Mouse (Mus musculus): ENCODE results near the gene Gale.

Gale gene

DNA sequence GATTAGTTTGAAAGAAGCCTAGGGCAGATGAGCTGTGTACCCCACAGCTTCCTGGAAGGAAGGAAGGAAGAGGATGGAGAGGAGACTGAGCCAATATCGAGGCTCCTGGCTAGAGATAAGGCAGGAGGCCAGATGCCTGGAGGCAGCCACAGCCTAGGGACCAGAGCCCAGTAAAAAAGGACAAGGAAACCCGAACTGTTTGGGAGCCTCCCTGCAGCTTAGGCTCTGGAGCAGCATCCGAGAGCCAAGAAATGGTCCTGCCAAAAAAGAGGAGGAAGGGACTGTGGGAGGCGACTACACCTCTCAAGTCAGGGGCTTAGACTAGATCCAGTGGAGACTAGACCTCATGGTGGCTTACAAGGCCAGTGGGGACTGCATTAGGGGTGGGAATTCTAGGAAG, 20.1 kb upstream of the Gale start:
- peak; percentile 33 for DNase-seq (ENCODE audit: low read depth, low spot score)

DNA sequence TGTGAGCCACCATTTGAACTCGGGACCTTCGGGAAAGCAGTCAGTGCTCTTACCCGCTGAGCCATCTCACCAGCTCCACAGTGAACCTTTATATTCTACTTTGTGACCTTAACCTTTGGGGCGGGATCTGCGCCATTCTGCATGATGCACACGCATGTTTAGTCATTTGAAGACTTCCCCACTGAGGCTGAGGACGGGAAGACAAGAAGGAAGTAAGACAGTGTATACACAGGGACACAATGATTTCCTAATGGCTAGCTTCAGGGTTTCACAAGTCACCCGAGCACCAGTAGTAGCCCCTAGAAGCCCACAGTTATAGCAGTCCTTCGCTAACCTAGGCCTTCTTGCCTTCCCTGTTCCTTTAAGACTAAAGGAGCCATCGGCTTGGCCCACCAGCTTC, 17.8 kb upstream of the Gale start:
- no peak for DNase-seq (ENCODE audit: low read depth, low spot score)

DNA sequence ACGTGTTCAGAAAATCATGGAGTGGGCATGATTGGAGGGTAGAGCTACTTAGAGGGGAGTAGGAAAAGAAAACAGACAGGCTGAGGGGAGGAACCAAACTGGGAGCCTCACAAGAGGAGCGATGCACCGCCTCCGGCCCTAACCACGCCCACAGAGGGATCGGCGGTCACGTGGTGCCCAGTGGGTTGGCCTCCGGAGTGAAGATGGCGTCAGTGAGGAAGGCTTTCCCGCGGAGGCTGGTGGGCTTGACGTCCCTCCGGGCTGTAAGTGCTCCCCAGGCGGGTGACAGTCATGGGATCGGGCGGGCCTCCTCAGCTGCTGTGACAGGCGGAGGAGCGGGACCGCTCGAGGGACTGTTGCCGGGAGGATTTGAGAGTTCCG, 17.3 kb upstream of the Gale start, which contains the start of gene Hmgcl:
Gene Hmgcl (plus strand): TSS at position 171 of the 381 bp plus-strand sequence.
- peak; percentile 96 for DNase-seq (ENCODE audit: low read depth, low spot score)

DNA sequence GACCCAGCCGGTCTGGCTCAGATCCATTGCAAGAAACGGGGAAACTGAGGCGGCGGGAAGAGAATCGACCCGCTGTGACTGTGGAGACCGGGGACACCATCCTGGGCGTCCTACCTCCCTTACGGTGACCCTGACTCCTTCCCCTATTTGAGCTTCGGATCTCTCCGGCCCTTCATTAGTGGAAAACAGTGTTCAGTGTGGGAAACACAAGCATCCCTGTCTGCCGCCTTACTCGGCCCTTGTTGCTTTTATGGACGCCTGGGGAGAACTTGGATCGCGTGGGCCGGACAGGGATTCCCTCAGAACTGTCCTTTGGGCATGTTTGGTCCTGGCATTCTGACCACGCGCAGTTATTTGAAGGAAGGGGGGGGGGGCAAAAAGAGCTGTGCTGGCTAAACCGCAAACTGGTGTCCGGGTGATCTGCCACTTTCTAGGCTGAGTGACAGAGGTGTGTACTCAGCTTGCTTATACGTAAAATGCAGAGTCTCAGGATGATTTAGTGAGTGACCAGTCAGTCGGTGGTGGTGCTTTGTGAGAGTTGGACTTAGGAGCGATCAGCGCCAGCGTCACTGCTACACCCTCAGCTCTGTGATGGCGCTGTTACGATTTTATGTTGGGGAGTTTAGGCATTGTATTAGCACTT, 16.7 kb upstream of the Gale start:
- peak; percentile 73 for DNase-seq (ENCODE audit: low read depth, low spot score)

DNA sequence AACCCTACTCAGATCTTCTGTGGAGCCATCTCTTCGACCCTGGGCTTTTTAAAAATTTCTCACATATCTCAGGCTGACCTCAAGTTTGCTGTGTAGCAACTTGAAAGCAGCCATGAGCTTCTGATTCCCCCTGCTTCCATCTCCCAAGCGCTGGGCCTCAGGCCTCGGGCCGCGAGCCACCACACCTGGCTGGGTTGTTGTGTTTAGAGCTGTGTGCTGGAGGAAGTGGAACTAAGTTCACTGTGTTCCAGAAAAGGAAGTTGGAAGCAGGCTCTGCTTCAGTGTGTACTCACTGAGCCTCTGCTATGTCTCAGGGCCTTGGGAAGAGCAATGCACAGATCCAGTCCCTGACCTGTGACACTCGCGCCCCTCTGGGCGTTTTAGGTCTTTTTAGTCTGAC, 15.4 kb upstream of the Gale start:
- DNase-seq (ENCODE audit: low read depth, low spot score): no peak

DNA sequence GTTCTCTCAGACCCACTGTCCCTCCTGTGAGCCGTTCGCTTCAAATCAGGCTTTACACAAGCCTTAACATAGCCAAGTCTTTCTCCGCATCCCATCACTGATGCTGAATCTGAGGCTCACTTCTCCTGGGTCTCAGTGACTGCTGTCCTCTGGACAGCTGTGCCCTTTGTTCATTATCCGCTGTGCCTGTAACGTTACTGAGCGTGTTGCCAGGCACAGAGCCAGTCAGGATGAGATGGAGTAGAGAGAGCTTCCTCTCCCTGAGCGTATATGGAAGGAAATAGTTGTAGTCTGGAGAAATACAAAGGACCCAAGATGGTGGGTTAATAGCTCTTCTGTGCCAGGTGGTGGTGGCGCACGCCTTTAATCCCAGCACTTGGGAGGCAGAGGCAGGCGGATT, 14.1 kb upstream of the Gale start:
- peak; percentile 84 for DNase-seq (ENCODE audit: low read depth, low spot score)

DNA sequence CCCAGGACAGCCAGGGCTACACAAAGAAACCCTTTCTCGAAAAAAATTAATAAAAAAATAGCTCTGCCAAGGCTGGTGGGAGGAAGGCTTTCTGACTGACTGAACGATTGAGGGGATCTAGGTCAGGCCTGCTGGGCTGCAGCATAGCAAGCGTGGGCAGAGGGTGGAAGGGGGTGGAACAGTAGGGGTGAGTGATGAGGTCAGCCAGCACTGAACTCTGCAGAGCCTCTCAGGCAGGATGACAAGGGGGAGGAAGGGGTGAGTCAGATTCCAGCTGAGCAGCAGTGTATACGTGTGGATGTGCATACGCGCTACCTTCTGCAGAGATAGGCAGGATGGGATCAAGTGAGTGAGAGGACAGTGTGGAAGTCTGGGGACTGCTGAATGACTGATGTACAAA, 13.6 kb upstream of the Gale start:
- DNase-seq (ENCODE audit: low read depth, low spot score): peak; percentile 97

DNA sequence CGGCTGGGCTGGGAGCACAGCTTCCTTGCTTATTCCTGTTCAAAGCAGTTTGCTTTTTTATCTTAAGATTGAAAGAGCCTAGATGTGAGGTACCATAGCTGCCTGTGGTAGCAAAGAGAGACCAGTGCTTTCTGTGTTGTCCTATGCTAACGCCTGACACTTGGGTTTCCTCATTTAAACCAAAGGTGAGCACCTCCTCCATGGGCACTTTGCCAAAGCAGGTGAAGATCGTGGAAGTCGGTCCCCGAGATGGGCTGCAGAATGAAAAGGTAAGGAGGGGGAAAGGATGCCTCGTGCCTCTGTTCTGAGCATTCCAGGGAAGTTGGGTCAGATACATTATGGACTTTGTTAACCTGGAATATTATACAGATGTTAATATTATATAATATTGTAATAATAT, 13.2 kb upstream of the Gale start:
- no peak for DNase-seq (ENCODE audit: low read depth, low spot score)

DNA sequence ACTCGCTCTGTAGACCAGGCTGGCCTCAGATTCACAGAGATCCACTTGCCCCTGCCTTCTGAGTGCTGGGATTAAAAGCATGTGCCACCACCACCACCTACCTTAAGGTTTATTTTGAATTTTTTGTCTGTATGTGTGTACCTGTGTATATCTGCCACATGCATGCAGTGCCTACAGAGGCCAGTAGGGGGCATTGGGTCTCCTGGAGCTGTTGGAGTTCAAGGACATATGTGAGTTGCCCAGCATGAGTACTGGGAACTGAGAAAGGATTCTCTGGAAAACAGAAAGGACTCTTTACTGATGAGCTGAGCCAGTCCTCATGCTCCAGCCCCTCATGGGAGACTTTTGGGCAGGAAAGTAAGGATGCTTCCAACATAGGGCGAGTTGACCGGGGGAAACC, 12.0 kb upstream of the Gale start:
- DNase-seq (ENCODE audit: low read depth, low spot score): no peak

DNA sequence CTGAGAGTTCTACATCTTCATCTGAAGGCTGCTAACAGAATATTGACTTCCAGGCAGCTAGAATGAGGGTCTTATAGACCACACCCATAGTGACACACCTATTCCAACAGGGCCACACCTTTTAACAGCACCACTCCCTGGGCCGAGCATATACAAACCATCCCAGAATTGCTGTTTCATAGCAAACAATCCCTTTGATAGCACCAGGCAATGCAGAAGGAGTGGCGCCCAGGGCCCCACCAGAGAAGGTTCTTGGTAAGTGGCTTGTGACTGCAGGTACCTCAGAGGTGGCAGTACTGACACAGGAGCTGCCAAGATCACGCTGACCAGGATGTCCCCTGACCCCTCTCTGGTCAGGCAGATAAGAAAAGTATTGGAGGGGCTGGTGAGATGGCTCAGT, 10.3 kb upstream of the Gale start:
- DNase-seq (ENCODE audit: low read depth, low spot score): no peak

DNA sequence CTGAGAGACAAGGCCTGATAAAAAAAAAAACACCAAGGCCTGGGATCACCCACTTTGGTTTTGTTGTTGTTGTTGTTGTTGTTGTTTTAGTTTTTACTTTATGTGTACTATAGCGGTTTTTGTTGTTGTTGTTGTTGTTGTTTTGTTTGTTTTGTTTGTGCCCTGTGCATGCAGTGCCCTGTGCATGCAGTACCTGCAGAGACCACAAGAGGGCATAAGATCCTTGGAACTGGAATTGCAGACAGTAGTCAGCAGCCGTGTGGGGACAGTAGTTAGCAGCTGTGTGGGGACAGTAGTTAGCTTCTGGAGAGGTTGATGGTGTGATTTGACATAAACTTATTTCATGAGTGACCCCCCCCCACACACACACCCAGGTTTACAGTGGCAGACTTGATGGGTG, 9.3 kb upstream of the Gale start:
- DNase-seq (ENCODE audit: low read depth, low spot score): peak; percentile 82

DNA sequence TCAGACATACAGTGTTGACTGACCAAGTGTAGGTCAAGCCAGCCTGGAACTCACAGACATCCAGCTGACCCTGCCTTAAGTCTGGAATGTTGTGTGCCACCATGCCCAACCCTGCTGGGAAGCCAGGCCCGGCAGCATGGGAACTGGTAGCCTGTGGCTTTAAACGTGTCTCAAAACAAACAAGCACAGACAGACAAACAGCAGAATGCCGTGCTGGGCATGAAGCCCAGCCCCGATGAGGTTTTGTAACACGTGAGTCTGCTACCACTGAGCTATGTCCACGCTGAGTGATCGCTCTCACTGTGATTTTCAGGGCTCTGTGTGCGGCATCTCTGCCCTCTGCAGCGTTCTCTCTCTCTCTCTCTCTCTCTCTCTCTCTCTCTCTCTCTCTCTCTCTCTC, 7.6 kb upstream of the Gale start:
- DNase-seq (ENCODE audit: low read depth, low spot score): no peak

DNA sequence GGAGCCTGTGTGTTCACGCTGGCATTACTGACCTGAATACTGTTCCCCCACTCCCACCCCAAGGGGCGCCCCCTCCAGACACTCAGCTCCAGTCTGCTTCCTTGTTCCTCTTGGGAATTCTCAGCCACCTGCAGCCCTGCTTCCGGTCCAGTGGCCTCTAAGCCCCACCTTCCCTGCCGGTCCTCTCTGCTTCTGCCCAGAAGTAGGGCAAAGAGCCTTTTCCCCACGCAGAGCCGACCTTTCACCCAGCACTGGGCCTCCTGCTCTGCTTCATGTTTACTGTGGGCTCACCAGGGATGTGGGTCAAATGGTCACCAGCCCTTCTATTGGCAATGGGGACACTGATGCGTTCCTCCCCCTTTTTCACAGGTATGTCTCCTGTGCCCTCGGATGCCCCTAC, 5.2 kb upstream of the Gale start:
- DNase-seq (ENCODE audit: low read depth, low spot score): no peak

DNA sequence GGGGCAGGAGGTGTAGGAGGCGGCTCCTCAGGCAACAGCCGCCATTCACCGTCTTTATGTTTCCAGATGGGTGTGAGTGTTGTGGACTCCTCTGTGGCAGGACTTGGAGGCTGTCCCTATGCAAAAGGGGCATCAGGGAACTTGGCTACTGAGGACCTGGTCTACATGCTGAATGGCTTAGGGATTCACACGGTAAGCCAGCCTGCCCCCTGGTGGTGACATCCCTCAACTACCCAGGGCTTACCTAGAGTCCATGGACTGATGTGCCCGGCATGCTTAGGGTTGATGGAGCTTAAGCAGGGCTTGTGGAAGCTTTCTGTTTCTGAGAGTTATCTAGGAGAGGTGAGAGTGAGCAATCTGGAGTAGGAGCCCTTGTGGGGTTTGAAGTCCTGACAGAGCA, 2.8 kb upstream of the Gale start:
- peak; percentile 92 for DNase-seq (ENCODE audit: low read depth, low spot score)

DNA sequence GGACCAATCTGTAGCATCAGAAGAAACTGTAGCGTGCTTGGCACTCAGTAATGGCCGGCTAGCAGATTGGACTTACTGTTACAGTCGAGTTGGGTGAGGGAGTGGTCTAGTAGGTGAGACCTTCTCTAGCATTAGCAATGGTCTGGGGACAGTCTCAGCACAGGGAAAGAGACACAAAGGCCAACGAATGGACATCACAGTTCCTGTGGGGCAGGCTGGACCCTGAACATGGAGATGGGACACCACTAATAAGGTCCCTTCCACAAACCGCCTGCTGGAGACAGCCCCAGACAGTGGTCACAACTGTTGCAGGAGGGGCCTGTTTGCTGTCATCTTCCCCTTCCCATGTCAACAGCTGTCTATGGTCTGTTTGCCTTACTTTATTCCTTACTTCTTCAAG, 1.8 kb upstream of the Gale start:
- no peak for DNase-seq (ENCODE audit: low read depth, low spot score)

DNA sequence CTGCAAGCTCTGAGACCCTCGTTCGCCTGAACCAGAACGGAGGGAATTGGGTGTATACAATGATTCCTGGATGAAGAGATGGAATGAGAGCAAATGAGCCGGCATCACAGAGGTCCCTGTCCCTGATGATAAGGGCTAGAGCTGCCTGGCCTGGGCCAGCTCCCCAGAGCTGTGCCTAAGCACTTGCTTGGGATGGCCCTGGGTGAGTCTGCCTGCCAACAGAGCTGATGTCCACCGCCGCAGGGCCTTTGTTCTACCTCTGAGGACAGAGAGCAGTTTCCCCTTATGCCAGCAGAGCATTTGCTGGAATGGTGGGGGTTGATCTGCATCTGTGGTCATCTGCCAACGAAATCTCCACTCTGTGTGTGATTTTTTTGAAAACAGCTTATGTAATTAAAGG, 1.3 kb upstream of the Gale start:
- DNase-seq (ENCODE audit: low read depth, low spot score): no peak

DNA sequence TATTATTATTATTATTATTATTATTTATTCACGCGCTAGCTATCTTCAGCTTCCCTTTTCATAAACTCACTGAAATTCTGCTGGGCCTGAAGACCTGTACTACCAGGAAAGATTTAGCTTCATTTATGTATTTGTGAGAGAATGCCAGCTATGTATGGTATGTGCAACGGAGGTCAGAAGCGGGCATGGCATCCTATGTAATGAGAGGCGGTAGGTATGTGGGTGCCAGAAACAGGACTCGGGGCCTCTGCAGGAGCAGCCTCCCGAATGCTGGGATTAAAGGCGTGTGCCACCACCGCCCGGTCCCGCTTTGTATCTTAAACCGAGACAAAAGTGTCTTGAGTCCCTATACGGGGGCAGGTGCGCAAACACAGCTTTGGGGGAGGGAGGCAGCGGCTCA, 581 bp upstream of the Gale start:
- no peak for DNase-seq (ENCODE audit: low read depth, low spot score)

DNA sequence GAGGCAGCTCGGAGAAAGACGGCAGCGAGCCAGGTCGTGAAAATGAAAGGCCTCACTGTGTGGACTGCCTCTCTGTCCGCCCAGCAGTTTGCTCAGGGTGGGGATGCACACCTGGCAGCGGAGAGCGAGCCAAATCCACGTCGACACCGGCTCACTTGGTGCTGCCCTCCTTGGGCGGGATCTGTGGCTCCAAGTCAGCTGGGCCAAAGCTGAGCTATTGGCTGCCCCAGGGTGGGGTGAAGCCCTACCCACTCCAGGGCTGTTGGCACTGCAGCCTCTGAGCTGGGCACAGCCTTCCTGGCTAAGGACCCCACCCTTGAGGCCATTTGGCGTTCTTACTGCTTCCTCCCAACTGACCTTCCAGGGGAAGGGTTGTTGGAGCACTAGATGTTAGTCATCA, 899 bp downstream of the Gale start:
- peak; percentile 84 for DNase-seq (ENCODE audit: low read depth, low spot score)

DNA sequence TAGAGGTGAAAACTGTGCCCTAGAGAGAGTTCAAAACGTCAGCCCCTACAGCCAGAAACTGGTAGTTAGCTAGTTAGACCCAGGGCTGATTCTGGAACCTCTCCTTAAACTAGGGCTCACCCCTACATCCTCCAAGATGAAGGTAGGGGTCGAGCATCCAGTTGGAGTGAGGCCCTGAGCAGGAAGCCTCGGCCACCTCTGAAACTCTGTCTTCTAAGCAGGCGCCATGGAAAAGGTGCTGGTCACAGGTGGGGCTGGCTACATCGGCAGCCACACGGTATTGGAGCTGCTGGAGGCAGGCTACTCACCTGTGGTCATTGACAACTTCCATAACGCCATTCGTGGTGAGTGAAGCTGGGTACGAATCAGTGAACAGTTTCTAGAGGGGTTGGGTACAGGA, 1.6 kb downstream of the Gale start:
- no peak for DNase-seq (ENCODE audit: low read depth, low spot score)

DNA sequence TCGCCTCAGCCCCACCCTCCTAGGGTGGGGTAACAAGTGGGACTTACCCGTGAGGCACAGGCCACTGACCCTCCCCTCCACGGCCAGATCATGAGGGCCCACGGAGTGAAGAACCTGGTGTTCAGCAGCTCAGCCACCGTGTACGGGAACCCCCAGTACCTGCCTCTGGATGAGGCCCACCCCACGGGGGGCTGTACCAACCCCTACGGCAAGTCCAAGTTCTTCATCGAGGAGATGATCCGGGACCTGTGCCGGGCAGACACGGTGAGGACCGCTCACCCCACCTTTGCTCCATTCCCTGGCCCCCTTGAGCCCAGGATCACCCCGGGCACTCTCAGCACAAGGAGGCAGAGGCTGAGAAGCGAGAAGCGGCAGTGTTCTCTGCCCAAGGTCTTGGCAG, 2.8 kb downstream of the Gale start:
- DNase-seq (ENCODE audit: low read depth, low spot score): no peak

DNA sequence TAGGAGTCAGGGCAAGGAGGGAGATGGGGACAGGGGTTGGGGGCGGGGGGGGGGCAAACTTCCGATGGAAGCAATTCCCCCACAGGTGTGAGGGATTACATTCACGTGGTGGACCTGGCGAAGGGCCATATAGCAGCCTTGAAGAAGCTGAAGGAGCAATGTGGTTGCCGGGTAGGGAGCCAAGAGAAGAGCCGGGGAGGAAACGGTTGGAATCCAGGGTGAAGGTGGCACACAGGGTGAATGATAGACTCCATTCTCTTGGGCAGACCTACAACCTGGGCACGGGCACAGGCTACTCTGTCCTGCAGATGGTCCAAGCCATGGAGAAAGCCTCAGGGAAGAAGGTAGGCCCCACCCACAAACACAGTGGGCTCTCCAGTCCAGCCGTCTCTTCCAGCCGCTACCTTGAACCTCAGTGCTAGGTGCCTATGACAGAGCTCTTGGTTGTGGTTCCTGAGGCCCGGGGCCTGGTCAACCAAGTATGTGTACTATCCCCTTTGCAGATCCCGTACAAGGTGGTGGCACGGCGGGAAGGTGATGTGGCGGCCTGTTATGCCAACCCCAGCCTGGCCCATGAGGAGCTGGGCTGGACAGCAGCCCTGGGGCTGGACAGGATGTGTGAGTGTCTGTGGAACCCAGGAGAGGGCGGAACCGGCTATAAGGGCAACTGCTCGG, 3.7 kb downstream of the Gale start:
- DNase-seq (ENCODE audit: low read depth, low spot score): no peak

DNA sequence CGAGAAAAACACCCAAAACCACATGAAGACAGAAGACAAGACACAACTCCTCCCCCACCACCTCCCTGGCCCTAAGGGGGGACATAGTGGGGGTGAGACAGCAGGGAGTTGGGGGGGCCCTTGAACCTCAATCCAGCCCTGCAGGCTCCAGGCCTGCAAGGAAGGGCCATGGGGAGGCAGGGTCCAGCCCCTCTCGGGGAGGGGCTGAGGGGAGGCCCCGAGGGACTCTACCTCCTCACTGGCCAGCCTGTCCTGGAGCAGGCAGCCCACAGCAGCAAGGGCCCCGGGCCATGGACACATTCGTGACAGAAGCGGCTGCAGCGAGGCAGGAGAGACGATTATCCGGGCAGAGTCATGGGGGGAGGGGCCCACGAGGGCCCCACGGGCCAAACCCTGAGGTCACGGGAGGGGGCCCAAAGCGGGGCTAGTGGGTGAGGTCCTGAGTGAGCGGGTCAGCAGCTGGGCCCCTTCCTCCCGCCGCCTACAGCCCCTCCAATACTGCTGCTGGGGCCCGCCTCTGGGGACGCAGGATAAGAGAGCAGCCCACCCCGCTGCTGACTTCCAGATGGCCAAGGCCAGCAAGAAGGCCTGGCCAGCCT, 4.8 kb downstream of the Gale start:
- no peak for DNase-seq (ENCODE audit: low read depth, low spot score)

DNA sequence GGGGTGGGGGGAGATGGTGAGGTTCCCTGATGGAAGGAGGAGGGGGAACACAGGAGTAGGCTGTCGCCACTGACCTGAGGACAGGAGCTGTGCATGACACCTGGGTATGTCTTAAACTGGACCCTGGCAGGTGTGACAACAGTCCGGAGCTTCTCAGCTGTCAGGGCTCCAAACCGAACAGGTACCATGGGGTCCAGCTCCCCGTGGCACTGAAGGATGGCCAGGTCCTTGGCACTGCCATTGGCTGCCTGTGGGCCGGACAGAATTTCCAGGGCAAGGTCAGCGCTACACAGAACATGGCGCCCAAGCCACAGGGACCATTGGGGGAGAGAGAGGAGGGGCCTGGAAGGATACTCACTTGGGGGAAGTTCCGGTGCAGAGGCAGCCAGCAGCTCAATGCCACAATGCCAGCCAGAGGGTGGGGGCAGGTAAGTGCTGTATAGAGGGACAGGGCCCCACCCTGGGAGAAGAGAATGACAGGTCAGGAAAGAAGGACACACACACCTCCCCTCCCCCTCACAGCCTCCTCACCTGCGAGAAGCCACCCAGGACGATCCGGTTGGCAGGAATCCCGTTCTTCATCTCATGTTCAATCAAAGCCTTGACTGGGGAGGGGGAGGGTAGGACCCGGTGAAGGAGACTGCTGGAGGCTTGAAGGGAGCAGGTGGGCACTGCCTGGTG, 5.7 kb downstream of the Gale start:
- no peak for DNase-seq (ENCODE audit: low read depth, low spot score)
